Mouse (Mus musculus) lung, postnatal 0 days (tissue): ENCODE results near the gene Malrd1.

Experiments
- CTCF ChIP-seq: IDR thresholded peaks from 2 replicates; pipeline ENCODE4 v1.5.1; 2016; ENCODE audit warnings: antibody characterized with exemption, mild to moderate bottlenecking
- EP300 ChIP-seq: IDR thresholded peaks from 2 replicates; pipeline ENCODE4 v1.6.1; 2016; ENCODE audit warnings: antibody characterized with exemption, mild to moderate bottlenecking, control low read depth

GRCm38 (mm10) chr2:16214111-16214510 is 687.8 kb downstream of the Malrd1 start:
- TF ChIP-seq CTCF (no peak), EP300 (no peak)
